ENCODE assay signal across 8 mouse cellular contexts in the genomic region with DNA sequence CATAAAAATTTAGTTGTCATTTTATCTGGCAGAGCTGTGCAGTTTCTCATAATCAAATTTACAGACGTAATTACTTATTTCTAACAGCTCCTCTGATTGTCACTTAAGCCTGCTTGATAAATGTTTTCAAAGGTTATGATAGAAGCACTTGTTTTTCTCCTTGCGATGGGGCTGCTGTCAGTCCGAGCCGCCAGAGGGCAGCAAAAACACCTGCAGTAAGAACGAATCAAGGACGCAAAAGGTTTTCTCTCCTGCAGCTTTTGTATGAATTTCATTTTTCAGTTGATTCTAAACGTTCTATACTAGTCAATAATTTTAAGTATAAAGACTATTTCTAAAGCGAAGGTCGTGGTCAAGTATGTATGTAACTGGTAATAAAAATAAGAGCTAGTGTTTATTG.
DNase-seq lines count a peak whose midpoint lies in the region; ATAC-seq lines count a peak whose summit lies in the region.

No protein-coding gene starts in this region.

- H3K4me1 ChIP-seq in hindbrain, embryonic 11.5 days (replicated peaks; ENCODE audit: control insufficient read depth, insufficient read depth, low read length), result no peaks in the 10 kb centered on the region
- no peaks in the 10 kb centered on the region for H3K4me1 ChIP-seq in hindbrain, embryonic 12.5 days
- no peaks in the 10 kb centered on the region for H3K4me1 ChIP-seq in embryonic facial prominence, embryonic 10.5 days

- ATAC-seq in hindbrain, embryonic 11.5 days (ENCODE audit: low FRiP score), result no peak
- ATAC-seq in hindbrain, embryonic 12.5 days (ENCODE audit: low FRiP score), result no peak

- no peaks in the 10 kb centered on the region for H3K9me3 ChIP-seq in hindbrain, embryonic 11.5 days (ENCODE audit: control insufficient read depth, low read length)
- H3K9me3 ChIP-seq in hindbrain, embryonic 12.5 days (replicated peaks), result no peaks in the 10 kb centered on the region
- no peaks in the 10 kb centered on the region for H3K9me3 ChIP-seq in embryonic facial prominence, embryonic 10.5 days

- intact Hi-C loops in left cerebral cortex, postnatal 4 days (cut with DNase I), result no loop called here

- no peak overlapping the region for H3K27ac ChIP-seq in hindbrain, embryonic 11.5 days (ENCODE audit: low read depth, low read length)
- H3K27ac ChIP-seq in hindbrain, embryonic 12.5 days, result no peak overlapping the region
- H3K27ac ChIP-seq in embryonic facial prominence, embryonic 10.5 days (replicated peaks), result no peak overlapping the region

- no peak overlapping the region for H3K4me2 ChIP-seq in hindbrain, embryonic 11.5 days (replicated peaks; ENCODE audit: low read depth, low read length)
- H3K4me2 ChIP-seq in hindbrain, embryonic 12.5 days (replicated peaks), result no peak overlapping the region

- H3K4me3 ChIP-seq in hindbrain, embryonic 11.5 days (ENCODE audit: low read depth, low read length), result no peak overlapping the region
- no peak overlapping the region for H3K4me3 ChIP-seq in hindbrain, embryonic 12.5 days
- H3K4me3 ChIP-seq in embryonic facial prominence, embryonic 10.5 days, result no peak overlapping the region

- peak; percentile 82 for DNase-seq in hindbrain, embryonic 11.5 days (ENCODE audit: low spot score)
- DNase-seq in adrenal gland, postnatal 25 days, result peak; percentile 65
- DNase-seq in embryonic facial prominence, embryonic 10.5 days (ENCODE audit: low spot score), result peak; percentile 77
- DNase-seq in hindlimb bud, embryonic 11.5 days (ENCODE audit: extremely low spot score, low read depth, low spot score), result peak; percentile 42
- peak; percentile 83 for DNase-seq in left cerebral cortex, postnatal 4 days
- peak; percentile 6 for DNase-seq in ovary, adult 18-20 months (ENCODE audit: low spot score)
- DNase-seq in urinary bladder, postnatal 10 days (ENCODE audit: low spot score), result peak; percentile 10

- H3K27me3 ChIP-seq in hindbrain, embryonic 11.5 days (ENCODE audit: control insufficient read depth, insufficient read depth, low read length), result no peaks in the 10 kb centered on the region
- no peaks in the 10 kb centered on the region for H3K27me3 ChIP-seq in hindbrain, embryonic 12.5 days
- no peaks in the 10 kb centered on the region for H3K27me3 ChIP-seq in embryonic facial prominence, embryonic 10.5 days (replicated peaks; ENCODE audit: low read depth, poor library complexity, severe bottlenecking)

- WGBS in hindbrain, embryonic 11.5 days, result 13% methylated on average over 9 of the region's 9 CpGs
- 10% methylated on average over 9 of the region's 9 CpGs for WGBS in hindbrain, embryonic 12.5 days
- WGBS in embryonic facial prominence, embryonic 10.5 days, result 11% methylated on average over 9 of the region's 9 CpGs

- H3K36me3 ChIP-seq in hindbrain, embryonic 11.5 days (ENCODE audit: control insufficient read depth, insufficient read depth, low read length), result no peaks in the 10 kb centered on the region
- H3K36me3 ChIP-seq in hindbrain, embryonic 12.5 days, result no peaks in the 10 kb centered on the region
- H3K36me3 ChIP-seq in embryonic facial prominence, embryonic 10.5 days (replicated peaks), result no peaks in the 10 kb centered on the region

- no peak overlapping the region for H3K9ac ChIP-seq in hindbrain, embryonic 11.5 days (ENCODE audit: low read depth, low read length)
- no peak overlapping the region for H3K9ac ChIP-seq in hindbrain, embryonic 12.5 days

Comparison
In these comparisons a context has a peak if more than half of its experiments do, and no peak if none do; other contexts are left out.
1. DNase-seq: peak in every context shown above with its lines; median percentile 83 in left cerebral cortex, postnatal 4 days; 82 in hindbrain, embryonic 11.5 days; 77 in embryonic facial prominence, embryonic 10.5 days; 65 in adrenal gland, postnatal 25 days; 42 in hindlimb bud, embryonic 11.5 days; 10 in urinary bladder, postnatal 10 days; 6 in ovary, adult 18-20 months.